Mouse (Mus musculus): ENCODE data around the gene Gm27021. TPM values are rescaled to one million over a fixed set of nuclear protein-coding genes. Genes with fewer than 3 reads are reported as not detected.

The Gm27021 gene
- polyA plus RNA-seq, 1 experiment from 2014 or later, result 2.4 TPM

- no peak overlapping the region for H3K4me2 ChIP-seq (replicated peaks; ENCODE audit: low read depth, low read length)
- no peak overlapping the region for H3K27ac ChIP-seq (ENCODE audit: low read length)
- H3K36me3 ChIP-seq (ENCODE audit: control insufficient read depth, insufficient read depth, low read length), result no peaks in the 10 kb centered on the region
- no peaks in the 10 kb centered on the region for H3K27me3 ChIP-seq (ENCODE audit: control insufficient read depth, insufficient read depth, low read length)
- no peak overlapping the region for H3K4me3 ChIP-seq (ENCODE audit: low read depth, low read length)
- WGBS, result 76% methylated on average over 10 of the region's 10 CpGs
- no peak overlapping the region for H3K9ac ChIP-seq (replicated peaks; ENCODE audit: low read depth, low read length)
- no peaks in the 10 kb centered on the region for H3K4me1 ChIP-seq (ENCODE audit: control insufficient read depth, insufficient read depth, low read length)
- no peak for ATAC-seq (ENCODE audit: insufficient number of reproducible peaks, insufficient read depth, low FRiP score, low read depth)
- H3K9me3 ChIP-seq (ENCODE audit: control insufficient read depth, low read depth, low read length), result no peaks in the 10 kb centered on the region
Measured at GRCm38 (mm10) chr8:120642031-120642662, 25.7 kb downstream of the Gm27021 start.

GRCm38 (mm10) chr8:120641245-120641644, 26.6 kb downstream of the Gm27021 start:
- no peak for ATAC-seq (ENCODE audit: insufficient number of reproducible peaks, insufficient read depth, low FRiP score, low read depth)

GRCm38 (mm10) chr8:120634329-120634839, 33.5 kb downstream of the Gm27021 start:
- Histone ChIP-seq H3K4me1 (ENCODE audit: control insufficient read depth, insufficient read depth, low read length) (0 out of 2 replicates have a peak, but pooled peaks cover 9% of the 10 kb centered on the region), H3K36me3 (ENCODE audit: control insufficient read depth, insufficient read depth, low read length) (no peaks in the 10 kb centered on the region), H3K4me2 (replicated peaks; ENCODE audit: low read depth, low read length) (peak overlapping the region; percentile 100), H3K9me3 (ENCODE audit: control insufficient read depth, low read depth, low read length) (no peaks in the 10 kb centered on the region), H3K27ac (ENCODE audit: low read length) (no peak overlapping the region), H3K27me3 (ENCODE audit: control insufficient read depth, insufficient read depth, low read length) (peaks cover 3% of the 10 kb centered on the region; the same call in 1 of the 2 replicates), H3K9ac (replicated peaks; ENCODE audit: low read depth, low read length) (peak overlapping the region; percentile 61), H3K4me3 (ENCODE audit: low read depth, low read length) (peak overlapping the region; percentile 61)
- peak; percentile 73 for ATAC-seq (ENCODE audit: insufficient number of reproducible peaks, insufficient read depth, low FRiP score, low read depth)
- WGBS, result 1% methylated on average over 39 of the region's 42 CpGs

More at GRCm38 (mm10) chr8:120641245-120641644, 26.6 kb downstream of the Gm27021 start:
- 21% methylated on average over 8 of the region's 8 CpGs for WGBS
- H3K4me3 ChIP-seq (ENCODE audit: low read depth, low read length), result no peak overlapping the region
- no peaks in the 10 kb centered on the region for H3K4me1 ChIP-seq (ENCODE audit: control insufficient read depth, insufficient read depth, low read length)
- H3K4me2 ChIP-seq (replicated peaks; ENCODE audit: low read depth, low read length), result no peak overlapping the region
- no peak overlapping the region for H3K27ac ChIP-seq (ENCODE audit: low read length)
- H3K9ac ChIP-seq (replicated peaks; ENCODE audit: low read depth, low read length), result no peak overlapping the region
- no peaks in the 10 kb centered on the region for H3K27me3 ChIP-seq (ENCODE audit: control insufficient read depth, insufficient read depth, low read length)
- H3K36me3 ChIP-seq (ENCODE audit: control insufficient read depth, insufficient read depth, low read length), result no peaks in the 10 kb centered on the region
- H3K9me3 ChIP-seq (ENCODE audit: control insufficient read depth, low read depth, low read length), result no peaks in the 10 kb centered on the region

- Histone ChIP-seq H3K9ac (replicated peaks; ENCODE audit: low read depth, low read length) (peak overlapping the region; percentile 61), H3K9me3 (ENCODE audit: control insufficient read depth, low read depth, low read length) (no peaks in the 10 kb centered on the region), H3K4me3 (ENCODE audit: low read depth, low read length) (peak overlapping the region; percentile 61), H3K4me1 (ENCODE audit: control insufficient read depth, insufficient read depth, low read length) (0 out of 2 replicates have a peak, but pooled peaks cover 9% of the 10 kb centered on the region), H3K36me3 (ENCODE audit: control insufficient read depth, insufficient read depth, low read length) (no peaks in the 10 kb centered on the region), H3K27ac (ENCODE audit: low read length) (no peak overlapping the region), H3K27me3 (ENCODE audit: control insufficient read depth, insufficient read depth, low read length) (peaks cover 3% of the 10 kb centered on the region; the same call in 1 of the 2 replicates), H3K4me2 (replicated peaks; ENCODE audit: low read depth, low read length) (peak overlapping the region; percentile 100)
- 2% methylated on average over 43 of the region's 44 CpGs for WGBS
- peak; percentile 21; the same call in 1 of the 2 replicates for ATAC-seq (ENCODE audit: insufficient number of reproducible peaks, insufficient read depth, low FRiP score, low read depth)
Measured at GRCm38 (mm10) chr8:120633665-120634271, 34.1 kb downstream of the Gm27021 start.

GRCm38 (mm10) chr8:120632969-120633664, 34.8 kb downstream of the Gm27021 start:
- H3K4me3 ChIP-seq (ENCODE audit: low read depth, low read length), result peak overlapping the region; percentile 61; the same call in 1 of the 2 replicates
- H3K9ac ChIP-seq (replicated peaks; ENCODE audit: low read depth, low read length), result no peak overlapping the region
- H3K27ac ChIP-seq (ENCODE audit: low read length), result no peak overlapping the region
- H3K36me3 ChIP-seq (ENCODE audit: control insufficient read depth, insufficient read depth, low read length), result no peaks in the 10 kb centered on the region
- peak overlapping the region; percentile 100 for H3K4me2 ChIP-seq (replicated peaks; ENCODE audit: low read depth, low read length)
- no peak for ATAC-seq (ENCODE audit: insufficient number of reproducible peaks, insufficient read depth, low FRiP score, low read depth)
- no peaks in the 10 kb centered on the region for H3K9me3 ChIP-seq (ENCODE audit: control insufficient read depth, low read depth, low read length)
- 0 out of 2 replicates have a peak, but pooled peaks cover 9% of the 10 kb centered on the region for H3K4me1 ChIP-seq (ENCODE audit: control insufficient read depth, insufficient read depth, low read length)
- WGBS, result 38% methylated on average over 17 of the region's 17 CpGs
- H3K27me3 ChIP-seq (ENCODE audit: control insufficient read depth, insufficient read depth, low read length), result peaks cover 3% of the 10 kb centered on the region; the same call in 1 of the 2 replicates

- no peaks in the 10 kb centered on the region for H3K36me3 ChIP-seq (ENCODE audit: control insufficient read depth, insufficient read depth, low read length)
- peaks cover 3% of the 10 kb centered on the region; the same call in 1 of the 2 replicates for H3K27me3 ChIP-seq (ENCODE audit: control insufficient read depth, insufficient read depth, low read length)
- H3K4me1 ChIP-seq (ENCODE audit: control insufficient read depth, insufficient read depth, low read length), result 0 out of 2 replicates have a peak, but pooled peaks cover 9% of the 10 kb centered on the region
- no peak for ATAC-seq (ENCODE audit: insufficient number of reproducible peaks, insufficient read depth, low FRiP score, low read depth)
- WGBS, result 82% methylated on average over 21 of the region's 21 CpGs
- H3K9ac ChIP-seq (replicated peaks; ENCODE audit: low read depth, low read length), result no peak overlapping the region
- H3K9me3 ChIP-seq (ENCODE audit: control insufficient read depth, low read depth, low read length), result no peaks in the 10 kb centered on the region
- H3K27ac ChIP-seq (ENCODE audit: low read length), result no peak overlapping the region
- no peak overlapping the region for H3K4me3 ChIP-seq (ENCODE audit: low read depth, low read length)
- no peak overlapping the region for H3K4me2 ChIP-seq (replicated peaks; ENCODE audit: low read depth, low read length)
Measured at GRCm38 (mm10) chr8:120631441-120632375, 36.2 kb downstream of the Gm27021 start.

GRCm38 (mm10) chr8:120630848-120631247, 37.0 kb downstream of the Gm27021 start:
- ATAC-seq (ENCODE audit: insufficient number of reproducible peaks, insufficient read depth, low FRiP score, low read depth), result no peak
- H3K4me1 ChIP-seq (ENCODE audit: control insufficient read depth, insufficient read depth, low read length), result 0 out of 2 replicates have a peak, but pooled peaks cover 9% of the 10 kb centered on the region
- no peak overlapping the region for H3K27ac ChIP-seq (ENCODE audit: low read length)
- H3K9me3 ChIP-seq (ENCODE audit: control insufficient read depth, low read depth, low read length), result no peaks in the 10 kb centered on the region
- H3K4me3 ChIP-seq (ENCODE audit: low read depth, low read length), result no peak overlapping the region
- no peak overlapping the region for H3K4me2 ChIP-seq (replicated peaks; ENCODE audit: low read depth, low read length)
- peaks cover 3% of the 10 kb centered on the region; the same call in 1 of the 2 replicates for H3K27me3 ChIP-seq (ENCODE audit: control insufficient read depth, insufficient read depth, low read length)
- 46% methylated on average over 6 of the region's 6 CpGs for WGBS
- H3K36me3 ChIP-seq (ENCODE audit: control insufficient read depth, insufficient read depth, low read length), result no peaks in the 10 kb centered on the region
- no peak overlapping the region for H3K9ac ChIP-seq (replicated peaks; ENCODE audit: low read depth, low read length)
